Mouse (Mus musculus) gastrocnemius, postnatal 25 days (tissue): Measurements from ENCODE around the gene Sgms1. TPM values are rescaled to one million over a fixed set of nuclear protein-coding genes. Genes with fewer than 3 reads are reported as not detected.
"Not testable (repeated sequence)": the region's sequence is repeated elsewhere in the genome, so short reads cannot be mapped to it uniquely, and the experiment has no call there.

Experiments used
- DNase-seq: peaks from one replicate; pipeline ENCODE4 v3.0.0; 2022
- total RNA-seq, 2 experiments: library from RNA; stranded (reverse); gene quantifications; 1 replicate in 1 of 2; 2 replicates in 1 of 2; pipeline ENCODE4 v1.2.3; 2021

The Sgms1 gene
- total RNA-seq, 2 experiments from 2014 or later, result 37.2 to 42.0 TPM

DNA sequence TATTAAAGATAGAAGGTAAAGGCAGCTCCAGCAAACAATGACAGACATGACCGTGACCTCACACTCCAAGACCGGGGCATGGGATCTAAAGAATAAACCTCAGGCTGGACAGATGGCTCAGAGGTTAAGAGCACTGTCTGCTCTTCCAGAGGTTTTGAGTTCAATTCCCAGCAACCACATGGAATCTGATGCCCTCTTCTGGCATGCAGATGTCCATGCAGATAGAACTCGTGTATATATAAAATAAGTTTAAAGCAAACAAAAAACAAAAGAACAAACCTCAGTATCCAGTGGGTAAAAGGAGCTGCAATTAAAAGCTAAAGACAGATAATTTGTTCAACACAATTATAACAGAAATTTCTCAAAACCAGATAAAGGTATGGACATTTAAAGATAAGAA, 290.9 kb downstream of the Sgms1 start:
- DNase-seq, result no peak

DNA sequence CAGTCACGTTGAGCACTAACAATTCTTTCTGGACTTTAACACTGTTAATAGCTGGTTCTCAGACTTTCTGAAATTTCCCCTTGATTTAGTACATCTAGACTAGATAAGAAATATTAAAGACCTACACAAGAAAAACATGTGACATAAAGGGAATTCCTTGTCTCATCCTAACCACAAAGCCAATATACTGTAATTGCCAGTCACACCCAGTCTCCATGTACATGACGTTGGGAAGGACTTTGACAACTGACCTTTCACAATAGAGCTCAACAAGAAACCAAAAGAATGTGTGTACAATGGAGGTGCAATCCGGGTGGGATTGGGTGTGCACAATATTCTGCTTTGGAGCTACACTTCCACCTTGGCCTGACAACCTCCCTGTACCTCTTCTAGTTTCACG, 297.2 kb downstream of the Sgms1 start:
- DNase-seq, result no peak

DNA sequence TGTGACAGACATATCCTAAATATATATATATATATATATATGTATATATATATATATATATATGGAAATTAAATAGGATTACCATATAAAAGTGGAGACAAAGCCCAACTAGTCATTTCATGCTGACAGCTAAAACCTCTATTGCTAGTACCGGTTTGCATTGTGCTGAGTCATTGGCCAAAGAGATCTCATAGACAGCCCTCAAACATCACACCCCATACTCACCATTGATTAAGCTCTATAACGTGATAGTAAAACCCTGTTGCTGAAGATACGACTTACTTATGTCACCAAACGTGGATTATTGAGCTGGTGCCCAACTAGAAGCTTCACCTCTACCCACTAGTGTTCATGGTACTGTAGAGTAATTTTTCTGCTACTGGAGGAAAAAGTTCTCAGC, 298.7 kb downstream of the Sgms1 start:
- DNase-seq, result no peak

DNA sequence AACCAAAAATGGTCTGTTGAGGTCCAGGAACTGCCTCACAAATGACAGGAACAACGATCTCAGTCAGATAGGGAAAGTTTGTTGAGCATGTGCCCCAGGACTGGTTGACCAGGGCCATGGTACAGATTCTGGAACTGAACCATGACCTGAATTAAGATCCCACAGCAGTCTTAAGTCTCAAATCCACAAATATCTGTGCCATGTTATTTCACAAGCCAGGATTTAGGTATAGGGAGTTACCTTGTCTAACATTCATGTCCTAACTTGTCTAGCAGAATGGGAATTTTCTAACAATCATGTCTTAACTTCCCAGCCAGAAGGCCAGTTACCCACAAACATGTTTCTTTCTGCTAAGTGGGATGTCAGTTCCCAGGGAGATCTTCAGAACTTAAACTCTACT, 300.9 kb downstream of the Sgms1 start:
- no peak for DNase-seq

DNA sequence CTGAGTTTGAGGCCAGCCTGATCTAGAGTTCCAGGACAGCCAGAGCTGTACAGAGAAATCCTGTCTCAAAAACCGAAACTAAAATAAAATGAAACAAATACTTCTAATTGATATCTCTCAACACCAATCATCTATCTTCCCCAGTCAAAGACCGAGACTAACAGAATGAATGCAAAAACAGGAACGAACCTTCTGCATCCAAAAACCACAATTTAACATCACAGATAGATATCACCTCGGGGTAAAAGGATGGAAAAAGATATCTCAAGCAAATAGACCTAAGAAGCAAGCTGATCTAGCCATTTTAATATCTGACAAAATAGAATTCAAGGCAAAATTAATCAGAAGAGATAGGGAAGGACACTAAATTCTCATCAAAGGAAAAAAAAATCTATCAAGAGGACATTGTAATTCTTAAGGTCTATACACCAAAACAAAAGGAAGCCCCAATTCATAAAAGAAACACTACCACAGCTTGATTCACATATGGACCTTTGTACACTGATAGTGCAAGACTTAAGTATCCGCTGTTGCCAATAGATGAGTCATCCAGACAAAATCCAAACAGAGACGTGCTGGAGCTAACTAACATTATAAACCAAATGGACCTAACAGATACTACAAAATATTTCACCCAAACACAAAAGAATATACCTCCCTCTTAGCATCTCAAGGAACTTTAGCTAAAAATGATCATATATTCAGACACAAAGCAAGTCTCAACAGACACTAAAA, 301.6 kb downstream of the Sgms1 start:
- DNase-seq, result no peak

DNA sequence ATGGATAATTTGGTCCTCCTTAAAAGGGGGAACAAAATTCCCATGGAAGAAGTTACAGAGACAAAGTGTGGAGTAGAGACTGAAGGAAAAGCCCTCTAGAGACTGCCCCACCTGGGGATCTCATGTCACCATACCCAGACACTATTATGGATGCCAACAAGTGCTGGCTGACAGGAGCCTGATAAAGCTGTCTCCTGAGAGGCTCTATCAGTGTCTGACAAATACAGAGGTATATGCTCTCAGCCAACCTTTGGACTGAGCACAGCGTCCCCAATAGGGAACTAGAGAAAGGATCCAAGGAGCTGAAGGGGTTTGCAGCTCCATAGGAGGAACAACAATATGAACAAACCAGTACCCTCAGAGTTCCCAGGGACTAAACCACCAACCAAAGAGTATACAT, 304.7 kb downstream of the Sgms1 start:
- DNase-seq, result not testable (repeated sequence)

Other genes with a start within 250 kb of the Sgms1 start
- gene Rpl9-ps6, start 76.9 kb upstream of the Sgms1 start, total RNA-seq, result 10 to 100 TPM; 20.8 to 25.2 TPM
- gene Minpp1, start 96.1 kb upstream of the Sgms1 start, total RNA-seq, result 10 to 100 TPM; 13.7 to 16.0 TPM
- 1 to 10 TPM; 5.6 to 6.9 TPM for gene Papss2, start 206.1 kb upstream of the Sgms1 start, total RNA-seq